In the genomic region with DNA sequence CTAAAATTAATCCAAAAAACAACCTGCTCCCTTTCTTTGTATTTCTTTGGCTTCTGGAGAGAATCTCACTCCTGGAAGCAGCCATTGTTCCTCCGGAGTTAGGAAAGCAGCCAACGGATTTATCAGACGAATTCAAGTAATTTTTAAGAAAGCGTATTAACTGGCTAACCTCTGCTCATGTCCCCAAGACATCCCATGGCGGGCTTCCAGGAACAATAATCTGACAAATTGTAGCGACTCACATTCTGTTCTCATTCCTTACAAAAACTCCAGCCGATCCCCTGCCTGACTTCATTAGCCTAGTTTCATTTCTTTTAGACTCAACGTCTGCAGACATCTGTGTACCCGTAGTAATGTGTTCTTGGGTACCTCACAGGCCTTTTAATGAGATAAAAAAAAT, we compare ENCODE assay signal across 9 mouse cellular contexts. TPM values are rescaled to one million over a fixed set of nuclear protein-coding genes. Genes with fewer than 3 reads are reported as not detected.
DNase-seq lines count a peak whose midpoint lies in the region; ATAC-seq and TF ChIP-seq lines count a peak whose summit lies in the region.
"Had no signal": no experiment of that assay in that cellular context is flagged by ENCODE, and none has a peak within 500 bp of the region (broad histone marks: within the 10 kb centered on the region; RNA-seq: fewer than 3 reads in every experiment).

No protein-coding gene starts in this region.

- no peak overlapping the region for H3K4me3 ChIP-seq in heart, embryonic 14.5 days (ENCODE audit: control insufficient read depth in 1 of 2, insufficient read depth in 1 of 2, low read depth in 1 of 2, low read length in 2 of 2)
- no peak overlapping the region for H3K4me3 ChIP-seq in cerebellum, adult 2 months (replicated peaks; ENCODE audit: insufficient read depth, low read depth, low read length)

- ATAC-seq in heart, embryonic 14.5 days (ENCODE audit: insufficient number of reproducible peaks, insufficient read depth, low FRiP score, low read depth) = no peak
- ATAC-seq in erythroid progenitor cell, adult 5-6 weeks (replicated peaks; ENCODE audit: low FRiP score, poor library complexity, severe bottlenecking) = no peak
- ATAC-seq: CD4-positive, CD25-positive, alpha-beta regulatory T cell, adult 4 months had no signal

- H3K36me3 ChIP-seq in heart, embryonic 14.5 days (ENCODE audit: control insufficient read depth, insufficient read depth, low read length) = peaks cover 20% of the 10 kb centered on the region

- H3K9me3 ChIP-seq in heart, embryonic 14.5 days (ENCODE audit: control insufficient read depth, low read length) = no peaks in the 10 kb centered on the region

- TF ChIP-seq POLR2A in cerebellum, adult 2 months (IDR thresholded peaks at IDR 0.05; ENCODE audit: borderline replicate concordance, insufficient read depth, low read length) = no peak

- WGBS in heart, embryonic 14.5 days = 61% methylated on average over 9 of the region's 9 CpGs
- WGBS in cerebellum, adult 2 months = 23% methylated on average over 9 of the region's 9 CpGs

- DNase-seq in gastrocnemius, adult 18-20 months (ENCODE audit: low spot score) = peak; percentile 57
- DNase-seq in gastrocnemius, adult 8-10 months (ENCODE audit: low spot score in 2 of 2) = no peak
- DNase-seq in adipocyte (ENCODE audit: low spot score) = peak; percentile 60
- DNase-seq in kidney, postnatal 4 days = peak; percentile 62 to 73
- DNase-seq in cerebellum, adult 2 months = no peak
- no peak for DNase-seq in embryo, embryonic 9.5 days (ENCODE audit: extremely low spot score)

- H3K27ac ChIP-seq in heart, embryonic 14.5 days (replicated peaks in 1 of 2; ENCODE audit: control insufficient read depth in 1 of 2, insufficient read depth in 1 of 2, low read depth in 2 of 2, low read length in 2 of 2) = peak overlapping the region; percentile 6 to 73; a peak in 2 of 4 replicates
- H3K27ac ChIP-seq in cerebellum, adult 2 months (ENCODE audit: insufficient read depth, low read length) = no peak overlapping the region

- H3K4me2 ChIP-seq in heart, embryonic 14.5 days (ENCODE audit: low read length) = no peak overlapping the region

- no peak for TF ChIP-seq CTCF in cerebellum, adult 2 months (IDR thresholded peaks at IDR 0.05; ENCODE audit: borderline replicate concordance, insufficient read depth, low read depth, low read length)

- peaks cover 30 to 65% of the 10 kb centered on the region in 2 experiments for H3K4me1 ChIP-seq in heart, embryonic 14.5 days (ENCODE audit: control insufficient read depth in 2 of 2, insufficient read depth in 2 of 2, low read length in 2 of 2)
- H3K4me1 ChIP-seq in cerebellum, adult 2 months (ENCODE audit: control insufficient read depth, insufficient read depth, low read length) = no peaks in the 10 kb centered on the region

- H3K27me3 ChIP-seq in heart, embryonic 14.5 days (ENCODE audit: control insufficient read depth, insufficient read depth, low read length) = no peaks in the 10 kb centered on the region
- H3K27me3 ChIP-seq in cerebellum, adult 2 months (ENCODE audit: control insufficient read depth, insufficient read depth, low read length) = no peaks in the 10 kb centered on the region

- H3K9ac ChIP-seq in heart, embryonic 14.5 days (ENCODE audit: low read length) = no peak overlapping the region

RNA-seq across cellular contexts. Expression of a gene that starts 45.7 kb away (rescaled TPM):
- total RNA-seq in gastrocnemius, adult 18-20 months (2021) = 1 to 10 TPM; 4.4 to 4.8 TPM
- total RNA-seq in gastrocnemius, adult 8-10 months (2022) = 1 to 10 TPM; 5.0 to 6.5 (median 5.7) TPM
- polyA plus RNA-seq in heart, embryonic 14.5 days (2014; fragmentation: Nextera tagmentation; extraction: Ambion mirVana) = 2.4 and 2.6 TPM in 2 replicates
- total RNA-seq in erythroid progenitor cell, adult 5-6 weeks (2015; ENCODE audit: low replicate concordance) = not detected in 2 replicates
- 0.15 TPM in 1 of 2 replicates, not detected in the other for total RNA-seq in erythroid progenitor cell, adult 5-6 weeks (2017; ENCODE audit: low replicate concordance)
- 0.92 and 1.0 TPM in 2 replicates for polyA plus RNA-seq in cerebellum, adult 2 months (2012; rRNA removed)
- polyA plus RNA-seq: CD4-positive, CD25-positive, alpha-beta regulatory T cell, adult 4 months had no signal

Comparison
In these comparisons a context has a peak if more than half of its experiments do, and no peak if none do; other contexts are left out.
1. DNase-seq: peak in gastrocnemius, adult 18-20 months (single experiment), adipocyte (single experiment) and kidney, postnatal 4 days (2 of 2); none in gastrocnemius, adult 8-10 months (0 of 2), cerebellum, adult 2 months (0 of 2) and embryo, embryonic 9.5 days (single experiment).
2. RNA of a gene that starts 45.7 kb away (total RNA-seq): 5.0 to 6.5 TPM in gastrocnemius, adult 8-10 months and 4.4 to 4.8 TPM in gastrocnemius, adult 18-20 months; 0.15 TPM in erythroid progenitor cell, adult 5-6 weeks; every median in the first group is over 4 times any median in the second.